Mouse (Mus musculus) forebrain, embryonic 14.5 days (tissue): ENCODE measurements around the gene Ovol2. TPM values are rescaled to one million over a fixed set of nuclear protein-coding genes. Genes with fewer than 3 reads are reported as not detected.

Experiments
- ATAC-seq: fragments of 200-750 bp; cut with Nextera tagmentation; 2 replicates; pipeline ENCODE4 v1.8.0; 2017; ENCODE audit warnings: mild to moderate bottlenecking, moderate library complexity
- DNase-seq: peaks from one replicate; pipeline ENCODE4 v3.0.0-alpha.2; 2015; ENCODE audit warnings: low spot score
- H3K27ac ChIP-seq: fragments of 300-500 bp; sonication (generic); 2 replicates; pipeline ENCODE4 v1.5.1; 2014; ENCODE audit warnings: low read depth, mild to moderate bottlenecking, control low read depth, low read length, moderate library complexity
- H3K27me3 ChIP-seq: fragments of 300-500 bp; sonication (generic); replicated peaks from 2 replicates; pipeline ENCODE4 v1.6.1; 2014; ENCODE audit warnings: low read length, control low read depth, mixed read lengths; ENCODE audit not compliant: control insufficient read depth, insufficient read depth
- H3K36me3 ChIP-seq: fragments of 300-500 bp; sonication (generic); 2 replicates; pipeline ENCODE4 v1.6.1; 2014; ENCODE audit warnings: low read length, control low read depth; ENCODE audit not compliant: control insufficient read depth, insufficient read depth
- H3K4me1 ChIP-seq: fragments of 300-500 bp; sonication (generic); 2 replicates; pipeline ENCODE4 v1.6.1; 2014; ENCODE audit warnings: antibody characterized with exemption, low read length, control low read depth; ENCODE audit not compliant: control insufficient read depth, insufficient read depth
- H3K4me2 ChIP-seq: fragments of 300-500 bp; sonication (generic); 2 replicates; pipeline ENCODE4 v1.6.1; 2014; ENCODE audit warnings: mild to moderate bottlenecking, control low read depth, low read length
- H3K4me3 ChIP-seq: fragments of 300-500 bp; sonication (generic); 2 replicates; pipeline ENCODE4 v1.5.1; 2014; ENCODE audit warnings: low read depth, low read length, control low read depth
- H3K9ac ChIP-seq: fragments of 300-500 bp; sonication (generic); 2 replicates; pipeline ENCODE4 v1.6.1; 2014; ENCODE audit warnings: mild to moderate bottlenecking, low read length, control low read depth, moderate library complexity
- H3K9me3 ChIP-seq: fragments of 300-500 bp; sonication (generic); replicated peaks from 2 replicates; pipeline ENCODE4 v1.6.1; 2016; ENCODE audit warnings: low read length, control low read depth, mixed read lengths; ENCODE audit not compliant: control insufficient read depth
- WGBS: fragments of 180-500 bp; shearing (Covaris S2); extraction: QIAGEN DNeasy Blood & Tissue Kit; methylation state at CpG from one replicate; pipeline ENCODE4 v1.1.7; 2014; 5-methylcytosine and 5-hydroxymethylcytosine counted together
- polyA plus RNA-seq: library from polyadenylated mRNA; unstranded; fragments of >200 nt; fragmentation: Nextera tagmentation; extraction: Ambion mirVana; gene quantifications from 2 replicates; pipeline ENCODE4 v1.2.1, GENCODE M21; 2014

The Ovol2 gene
- polyA plus RNA-seq, 1 experiment from 2014 or later, result not detected

DNA sequence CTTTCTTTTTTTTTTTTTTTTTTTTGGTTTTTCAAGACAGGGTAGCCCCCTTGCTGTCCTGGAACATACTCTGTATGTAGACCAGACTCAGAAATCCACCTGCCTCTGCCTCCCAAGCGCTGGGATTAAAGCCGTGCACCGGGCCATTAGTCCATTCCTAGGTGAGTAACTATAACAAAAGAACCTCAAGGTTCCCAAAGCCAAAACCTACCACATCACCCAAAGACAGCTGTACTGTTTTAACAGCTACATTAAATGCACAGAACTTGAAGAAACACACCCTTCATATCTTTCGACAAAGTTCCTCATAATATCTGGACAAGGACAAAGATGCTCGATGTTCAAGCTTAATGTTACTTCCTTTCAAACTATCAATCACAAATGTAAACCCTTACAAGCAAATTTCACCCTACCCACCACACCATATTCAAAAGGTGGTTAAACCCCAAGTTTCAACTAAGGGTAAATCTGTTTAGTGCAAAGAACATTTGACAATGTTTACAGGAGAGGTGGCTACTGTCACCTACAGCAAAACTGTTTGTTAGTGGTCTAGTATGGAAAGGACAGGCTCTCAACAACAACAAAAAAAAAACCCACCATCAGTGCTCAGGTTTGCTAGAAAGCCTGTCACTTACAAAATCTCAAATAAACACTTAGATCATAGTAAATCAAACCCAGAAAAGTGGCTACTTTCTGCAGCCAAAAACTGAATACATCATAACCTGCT is 64.8 kb downstream of the Ovol2 start:
- Histone ChIP-seq H3K9ac (no peak overlapping the region), H3K4me3 (no peak overlapping the region), H3K4me2 (no peak overlapping the region), H3K27me3 (no peaks in the 10 kb centered on the region), H3K36me3 (no peaks in the 10 kb centered on the region), H3K27ac (no peak overlapping the region), H3K9me3 (no peaks in the 10 kb centered on the region), H3K4me1 (peaks cover 22% of the 10 kb centered on the region)
- 50% methylated on average over 5 of the region's 5 CpGs for WGBS
- DNase-seq (no peak), ATAC-seq (no peak)

GRCm38 (mm10) chr2:144265916-144266683 is 65.8 kb downstream of the Ovol2 start:
- Histone ChIP-seq H3K4me2 (no peak overlapping the region), H3K36me3 (no peaks in the 10 kb centered on the region), H3K9ac (no peak overlapping the region), H3K27me3 (no peaks in the 10 kb centered on the region), H3K4me3 (no peak overlapping the region), H3K4me1 (peaks cover 22% of the 10 kb centered on the region), H3K27ac (no peak overlapping the region), H3K9me3 (no peaks in the 10 kb centered on the region)
- DNase-seq, result no peak
- WGBS, result 57% methylated on average over 4 of the region's 4 CpGs
- no peak for ATAC-seq

- 73% methylated on average over 3 of the region's 3 CpGs for WGBS
- no peak overlapping the region for H3K4me2 ChIP-seq
- peaks cover 6% of the 10 kb centered on the region for H3K36me3 ChIP-seq
- DNase-seq (no peak), ATAC-seq (no peak)
- H3K9me3 ChIP-seq, result no peaks in the 10 kb centered on the region
- no peaks in the 10 kb centered on the region for H3K27me3 ChIP-seq
- peaks cover 22% of the 10 kb centered on the region for H3K4me1 ChIP-seq
- no peak overlapping the region for H3K27ac ChIP-seq
- H3K9ac ChIP-seq, result no peak overlapping the region
- no peak overlapping the region for H3K4me3 ChIP-seq
These were observed 66.8 kb downstream of the Ovol2 start for GRCm38 (mm10) chr2:144265120-144265488.

- no peak for DNase-seq
- Histone ChIP-seq H3K27me3 (no peaks in the 10 kb centered on the region), H3K27ac (no peak overlapping the region), H3K4me2 (no peak overlapping the region), H3K36me3 (peaks cover 8% of the 10 kb centered on the region), H3K4me1 (peaks cover 22% of the 10 kb centered on the region), H3K9me3 (no peaks in the 10 kb centered on the region), H3K4me3 (no peak overlapping the region), H3K9ac (no peak overlapping the region)
- no peak for ATAC-seq
- WGBS, result 73% methylated on average over 5 of the region's 5 CpGs
These were observed 67.4 kb downstream of the Ovol2 start for GRCm38 (mm10) chr2:144264398-144265119.

- WGBS, result 91% methylated on average over 2 of the region's 2 CpGs
- H3K36me3 ChIP-seq, result peaks cover 25% of the 10 kb centered on the region
- H3K9me3 ChIP-seq, result no peaks in the 10 kb centered on the region
- H3K4me3 ChIP-seq, result no peak overlapping the region
- DNase-seq (no peak), ATAC-seq (no peak)
- peaks cover 7% of the 10 kb centered on the region; the same call in 1 of the 2 replicates for H3K4me1 ChIP-seq
- no peaks in the 10 kb centered on the region for H3K27me3 ChIP-seq
- no peak overlapping the region for H3K4me2 ChIP-seq
- no peak overlapping the region for H3K27ac ChIP-seq
- H3K9ac ChIP-seq, result no peak overlapping the region
These were observed 69.1 kb downstream of the Ovol2 start for GRCm38 (mm10) chr2:144262837-144263236.

Other genes with a start within 250 kb of the Ovol2 start
- gene Mgme1, start 61.5 kb downstream of the Ovol2 start, polyA plus RNA-seq, result 10.5 and 12.5 TPM in 2 replicates
- 61.7 and 64.5 TPM in 2 replicates for gene Snx5, start 61.2 kb downstream of the Ovol2 start, polyA plus RNA-seq
- 21.0 and 22.0 TPM in 2 replicates for gene Kat14, start 36.8 kb upstream of the Ovol2 start, polyA plus RNA-seq
- 0.47 and 0.71 TPM in 2 replicates for gene Pet117, start 36.9 kb upstream of the Ovol2 start, polyA plus RNA-seq
- gene Dzank1, start 195.3 kb upstream of the Ovol2 start, polyA plus RNA-seq, result 4.3 and 5.1 TPM in 2 replicates
- 24.4 and 27.5 TPM in 2 replicates for gene Polr3f, start 195.6 kb upstream of the Ovol2 start, polyA plus RNA-seq
- 65.0 and 71.1 TPM in 2 replicates for gene Rbbp9, start 218.7 kb upstream of the Ovol2 start, polyA plus RNA-seq
- gene Sec23b, start 224.1 kb upstream of the Ovol2 start, polyA plus RNA-seq, result 71.1 and 73.1 TPM in 2 replicates